Mouse (Mus musculus) midbrain, embryonic 13.5 days (tissue): ENCODE measurements around the gene Maff. TPM values are rescaled to one million over a fixed set of nuclear protein-coding genes. Genes with fewer than 3 reads are reported as not detected.

Source experiments
- ATAC-seq: fragments of 200-750 bp; cut with Nextera tagmentation; 2 replicates; pipeline ENCODE4 v1.8.0; 2017; ENCODE audit warnings: mild to moderate bottlenecking, moderate TSS enrichment, moderate library complexity
- H3K27ac ChIP-seq: fragments of 300-500 bp; sonication (generic); 2 replicates; pipeline ENCODE4 v1.5.1; 2015; ENCODE audit warnings: inconsistent platforms, mild to moderate bottlenecking, moderate library complexity
- H3K27me3 ChIP-seq: fragments of 300-500 bp; sonication (generic); 2 replicates; pipeline ENCODE4 v1.6.1; 2015; ENCODE audit warnings: mild to moderate bottlenecking, inconsistent platforms
- H3K36me3 ChIP-seq: fragments of 300-500 bp; sonication (generic); 2 replicates; pipeline ENCODE4 v1.6.1; 2015; ENCODE audit warnings: mild to moderate bottlenecking, inconsistent platforms
- H3K4me1 ChIP-seq: fragments of 300-500 bp; sonication (generic); replicated peaks from 2 replicates; pipeline ENCODE4 v1.6.1; 2015; ENCODE audit warnings: inconsistent platforms
- H3K4me2 ChIP-seq: fragments of 300-500 bp; sonication (generic); replicated peaks from 2 replicates; pipeline ENCODE4 v1.6.1; 2015; ENCODE audit warnings: moderate library complexity, mild to moderate bottlenecking, inconsistent platforms
- H3K4me3 ChIP-seq: fragments of 300-500 bp; sonication (generic); replicated peaks from 2 replicates; pipeline ENCODE4 v1.5.1; 2015; ENCODE audit warnings: mild to moderate bottlenecking, inconsistent platforms
- H3K9ac ChIP-seq: fragments of 300-500 bp; sonication (generic); replicated peaks from 2 replicates; pipeline ENCODE4 v1.6.1; 2015; ENCODE audit warnings: mild to moderate bottlenecking, inconsistent platforms
- H3K9me3 ChIP-seq: fragments of 300-500 bp; sonication (generic); 2 replicates; pipeline ENCODE4 v1.6.1; 2016; ENCODE audit warnings: mild to moderate bottlenecking, inconsistent platforms
- WGBS: fragments of 180-500 bp; shearing (Covaris S2); methylation state at CpG from one replicate; pipeline ENCODE4 v1.1.7; 2015; 5-methylcytosine and 5-hydroxymethylcytosine counted together
- microRNA counts: library from miRNA; unstranded; fragments of <30 nt; microRNA quantifications from one replicate; lab custom pipeline; 2016
- microRNA-seq: library from miRNA; unstranded; fragments of <30 nt; microRNA quantifications from one replicate; pipeline ENCODE4, GENCODE M21; 2016
- polyA plus RNA-seq: library from polyadenylated mRNA; unstranded; fragments of >200 nt; fragmentation: Nextera tagmentation; extraction: Ambion mirVana; gene quantifications from 2 replicates; pipeline ENCODE4 v1.2.1, GENCODE M21; 2015

The Maff gene
- polyA plus RNA-seq, 1 experiment from 2014 or later, result 0.79 TPM

DNA sequence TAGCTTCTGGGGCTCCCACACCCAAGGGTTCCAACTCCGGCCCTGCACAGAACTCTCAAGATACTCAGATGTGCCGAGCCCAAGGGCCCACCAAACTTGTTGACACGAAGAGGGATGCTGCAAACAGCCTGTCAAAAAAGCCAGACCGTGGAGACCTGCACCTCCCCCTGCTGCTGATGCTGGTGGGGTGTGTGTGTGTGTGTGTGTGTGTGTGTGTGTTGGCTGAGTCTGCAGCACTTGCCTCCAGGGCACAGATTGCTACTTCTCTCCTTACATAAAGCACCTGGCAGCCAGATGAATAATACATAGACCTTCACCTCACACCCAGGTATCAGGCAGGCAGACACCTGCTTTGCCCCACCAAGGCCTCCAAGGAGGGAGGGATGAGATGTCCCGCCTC, 55.8 kb downstream of the Maff start:
- no peaks in the 10 kb centered on the region for H3K9me3 ChIP-seq
- peaks cover 40% of the 10 kb centered on the region for H3K4me1 ChIP-seq
- peaks cover 9% of the 10 kb centered on the region for H3K27me3 ChIP-seq
- peak overlapping the region; percentile 92 for H3K9ac ChIP-seq
- H3K4me3 ChIP-seq, result peak overlapping the region; percentile 98
- H3K4me2 ChIP-seq, result peak overlapping the region; percentile 92
- no peak overlapping the region for H3K27ac ChIP-seq
- no peaks in the 10 kb centered on the region for H3K36me3 ChIP-seq
- WGBS, result 23% methylated on average over 5 of the region's 5 CpGs
- ATAC-seq, result peak; percentile 9; the same call in 1 of the 2 replicates

DNA sequence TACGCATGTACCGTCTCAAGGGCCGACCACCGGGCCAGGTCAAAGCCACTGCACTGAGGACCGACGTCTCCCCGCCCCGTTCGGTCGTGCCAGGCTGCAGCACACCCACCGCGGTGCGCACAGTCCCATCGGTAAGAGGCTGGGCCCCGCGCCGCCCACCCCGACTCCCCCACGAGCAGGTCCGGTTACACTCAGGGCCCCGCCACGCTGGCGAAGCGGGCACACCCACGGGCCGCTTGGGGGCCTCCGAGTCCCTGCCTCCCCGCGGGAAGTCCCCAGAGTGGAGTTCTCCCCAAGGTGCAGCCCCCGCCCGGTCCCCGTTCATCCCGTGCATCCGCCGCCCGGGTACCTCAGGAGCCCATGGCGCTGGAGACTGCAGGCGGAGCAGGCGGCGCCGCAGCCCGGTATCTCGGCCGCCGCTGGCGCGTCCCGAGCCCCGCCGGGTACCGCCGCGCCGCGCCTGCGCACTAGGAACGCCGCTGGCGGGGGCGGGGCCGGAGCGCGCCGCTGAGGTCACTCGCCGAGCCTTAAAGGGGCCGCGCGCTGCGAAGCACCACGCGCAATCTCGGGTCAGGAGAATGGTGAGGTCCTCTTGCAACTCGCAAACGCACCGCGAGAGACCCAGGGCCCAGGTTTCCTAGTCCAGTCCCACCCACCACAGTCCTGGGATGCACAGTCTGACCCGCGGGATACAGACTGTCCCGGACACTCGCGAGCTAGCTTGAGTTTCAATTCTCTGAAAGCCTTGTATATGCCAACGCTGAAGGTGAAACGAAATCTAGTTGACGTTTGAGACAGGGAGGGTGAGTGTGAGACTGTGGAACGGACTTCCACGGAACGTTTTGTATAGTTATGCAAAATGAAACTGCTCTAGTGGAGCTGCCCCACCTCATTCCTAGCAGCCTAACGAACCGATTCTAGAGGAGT, 56.7 kb downstream of the Maff start, which contains the start of gene Tmem184b:
Gene Tmem184b (minus strand): TSS at position 734 of the 927 bp plus-strand sequence.
- ATAC-seq, result peak; percentile 89

GRCm38 (mm10) chr15:79403763-79404210, 57.4 kb downstream of the Maff start:
- H3K9ac ChIP-seq, result peak overlapping the region; percentile 92
- ATAC-seq, result no peak
- 19% methylated on average over 9 of the region's 9 CpGs for WGBS
- peaks cover 40% of the 10 kb centered on the region for H3K4me1 ChIP-seq
- H3K36me3 ChIP-seq, result no peaks in the 10 kb centered on the region
- H3K27me3 ChIP-seq, result peaks cover 9% of the 10 kb centered on the region
- no peak overlapping the region for H3K27ac ChIP-seq
- H3K9me3 ChIP-seq, result no peaks in the 10 kb centered on the region
- H3K4me3 ChIP-seq, result peak overlapping the region; percentile 98
- H3K4me2 ChIP-seq, result peak overlapping the region; percentile 92

More for the DNA sequence above, 56.7 kb downstream of the Maff start, which contains the start of gene Tmem184b:
- no peaks in the 10 kb centered on the region for H3K36me3 ChIP-seq
- under 1% methylated on average over 85 of the region's 90 CpGs for WGBS
- H3K9me3 ChIP-seq, result no peaks in the 10 kb centered on the region
- H3K4me1 ChIP-seq, result peaks cover 40% of the 10 kb centered on the region
- peak within 1 kb of the TSS; percentile 79 for H3K27ac ChIP-seq
- H3K4me3 ChIP-seq, result peak within 1 kb of the TSS; percentile 98
- H3K4me2 ChIP-seq, result peak within 1 kb of the TSS; percentile 92
- peaks cover 9% of the 10 kb centered on the region for H3K27me3 ChIP-seq
- H3K9ac ChIP-seq, result peak within 1 kb of the TSS; percentile 92

GRCm38 (mm10) chr15:79404277-79404676, 57.9 kb downstream of the Maff start:
- no peak overlapping the region for H3K9ac ChIP-seq
- WGBS, result 67% methylated on average over 1 of the region's 1 CpGs
- no peaks in the 10 kb centered on the region for H3K9me3 ChIP-seq
- no peak overlapping the region for H3K4me2 ChIP-seq
- H3K4me3 ChIP-seq, result no peak overlapping the region
- peaks cover 40% of the 10 kb centered on the region for H3K4me1 ChIP-seq
- H3K27me3 ChIP-seq, result peaks cover 9% of the 10 kb centered on the region
- H3K27ac ChIP-seq, result no peak overlapping the region
- ATAC-seq, result no peak
- no peaks in the 10 kb centered on the region for H3K36me3 ChIP-seq

- H3K4me3 ChIP-seq, result no peak overlapping the region
- no peak for ATAC-seq
Observed at GRCm38 (mm10) chr15:79406564-79406963, 60.1 kb downstream of the Maff start.

More at GRCm38 (mm10) chr15:79406564-79406963, 60.1 kb downstream of the Maff start:
- Histone ChIP-seq H3K4me2 (no peak overlapping the region), H3K9me3 (no peaks in the 10 kb centered on the region), H3K9ac (no peak overlapping the region), H3K27ac (no peak overlapping the region), H3K36me3 (no peaks in the 10 kb centered on the region), H3K27me3 (peaks cover 9% of the 10 kb centered on the region), H3K4me1 (peaks cover 17% of the 10 kb centered on the region)
- WGBS, result 84% methylated on average over 4 of the region's 4 CpGs

MicroRNAs within 50 kb of the gene (microRNA counts, 519-probe panel; counts per million panel counts)
- microRNA mmu-miR-1943 (lab: Ali Mortazavi, UCI), result 110 counts per million, percentile 56 among the panel's probes with 10 or more counts

Small RNA genes within 50 kb of the gene (microRNA-seq; reads per million reads assigned to microRNA genes)
- gene Mir1943, result 1.2 reads per million

Other genes starting within 250 kb of the Maff start
- 8.6 and 9.5 TPM in 2 replicates for gene Micall1, start 237.7 kb upstream of the Maff start, polyA plus RNA-seq
- gene Polr2f, start 205.6 kb upstream of the Maff start, polyA plus RNA-seq, result 295 and 296 TPM in 2 replicates
- gene 1700088E04Rik, start 205.4 kb upstream of the Maff start, polyA plus RNA-seq, result 14.0 and 16.6 TPM in 2 replicates
- 0.58 and 0.67 TPM in 2 replicates for gene Sox10, start 181.4 kb upstream of the Maff start, polyA plus RNA-seq
- 82.2 and 86.8 TPM in 2 replicates for gene Pick1, start 117.4 kb upstream of the Maff start, polyA plus RNA-seq
- gene Gm49486, start 117.2 kb upstream of the Maff start, polyA plus RNA-seq, result 0.88 and 1.0 TPM in 2 replicates
- 0.22 and 0.23 TPM in 2 replicates for gene Slc16a8, start 91.9 kb upstream of the Maff start, polyA plus RNA-seq
- gene Baiap2l2, start 61.1 kb upstream of the Maff start, polyA plus RNA-seq, result 0.72 and 1.4 TPM in 2 replicates
- gene Pla2g6, start 18.2 kb upstream of the Maff start, polyA plus RNA-seq, result 37.5 and 43.3 TPM in 2 replicates
- gene Tmem184b, start 56.9 kb downstream of the Maff start, polyA plus RNA-seq, result 32.8 and 35.0 TPM in 2 replicates
- 233 and 269 TPM in 2 replicates for gene Csnk1e, start 108.9 kb downstream of the Maff start, polyA plus RNA-seq
- gene Kcnj4, start 158.6 kb downstream of the Maff start, polyA plus RNA-seq, result not detected in 2 replicates
- gene Kdelr3, start 169.8 kb downstream of the Maff start, polyA plus RNA-seq, result 6.0 and 8.3 TPM in 2 replicates
- gene Ddx17, start 200.1 kb downstream of the Maff start, polyA plus RNA-seq, result 66.4 and 71.4 TPM in 2 replicates